Mouse (Mus musculus): ENCODE data around the gene Arhgap10.

DNA sequence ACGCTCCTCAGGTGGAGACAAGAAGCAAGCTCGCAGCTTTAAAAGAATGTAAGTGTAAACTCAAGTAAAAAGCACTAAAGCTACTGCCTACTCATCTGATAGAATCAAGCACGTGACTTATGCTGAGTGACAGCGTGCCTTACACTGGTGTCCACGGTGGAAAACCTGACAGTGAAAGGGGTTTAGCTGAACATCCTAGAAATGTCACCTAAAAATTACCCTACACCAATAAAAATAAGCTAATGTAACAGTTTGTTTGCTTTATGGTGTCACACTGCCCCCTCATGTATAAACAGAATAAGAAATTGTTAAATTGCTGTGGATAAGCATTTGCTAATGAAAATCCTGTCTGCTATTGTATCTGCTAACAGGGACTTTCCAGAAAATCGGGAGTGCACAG is 206.0 kb downstream of the Arhgap10 start:
- TF ChIP-seq CTCF (IDR thresholded peaks at IDR 0.05; ENCODE audit: extremely low read depth, insufficient read depth, low read length) (no peak), POLR2A (IDR thresholded peaks at IDR 0.05; ENCODE audit: extremely low read depth, insufficient read depth, low read length) (no peak)
